ENCODE assay signal across 9 mouse cellular contexts in genomic region chr2:154173313-154173712, GRCm38 (mm10). TPM values are rescaled to one million over a fixed set of nuclear protein-coding genes. Genes with fewer than 3 reads are reported as not detected.
DNase-seq lines count a peak whose midpoint lies in the region; ATAC-seq and TF ChIP-seq lines count a peak whose summit lies in the region.
"Had no signal": no experiment of that assay in that cellular context is flagged by ENCODE, and none has a peak within 500 bp of the region (broad histone marks: within the 10 kb centered on the region; RNA-seq: fewer than 3 reads in every experiment).

No protein-coding gene starts in this region.

- 52% methylated on average over 1 of the region's 1 CpGs for WGBS in cerebellum, adult 2 months

- H3K4me1 ChIP-seq in cerebellum, adult 2 months (ENCODE audit: control insufficient read depth, insufficient read depth, low read length), result no peaks in the 10 kb centered on the region
- H3K4me1 ChIP-seq: limb, embryonic 12.5 days had no signal

- peak; percentile 19; the same call in 1 of the 2 replicates for TF ChIP-seq CTCF in cerebellum, adult 2 months (IDR thresholded peaks at IDR 0.05; ENCODE audit: borderline replicate concordance, insufficient read depth, low read depth, low read length)

- DNase-seq in cerebellum, adult 2 months, result no peak
- DNase-seq in kidney, postnatal 10 days, result peak; percentile 58
- DNase-seq in kidney, adult 8-10 months, result no peak
- peak; percentile 28 for DNase-seq in ZHBTc4 (ENCODE audit: low read depth, low spot score)
- peak; percentile 57 to 62 for DNase-seq in kidney, postnatal 4 days
- peak; percentile 8 for DNase-seq in naive thymus-derived CD4-positive, alpha-beta T cell, adult 2 months (ENCODE audit: low read depth)
- DNase-seq in yolk sac, embryonic 10.5 days (ENCODE audit: low spot score), result no peak

- no peaks in the 10 kb centered on the region; the same call in 1 of the 2 replicates for H3K27me3 ChIP-seq in cerebellum, adult 2 months (ENCODE audit: control insufficient read depth, insufficient read depth, low read length)
- H3K27me3 ChIP-seq: limb, embryonic 12.5 days had no signal

- ATAC-seq in cerebellum, adult (ENCODE audit: insufficient number of reproducible peaks, low FRiP score, low TSS enrichment), result no peak

- TF ChIP-seq POLR2A in cerebellum, adult 2 months (IDR thresholded peaks at IDR 0.05; ENCODE audit: borderline replicate concordance, insufficient read depth, low read length), result no peak

- no peak overlapping the region for H3K4me3 ChIP-seq in cerebellum, adult 2 months (replicated peaks; ENCODE audit: insufficient read depth, low read depth, low read length)
- H3K4me3 ChIP-seq: limb, embryonic 12.5 days had no signal

- H3K27ac ChIP-seq in cerebellum, adult 2 months (ENCODE audit: insufficient read depth, low read length), result no peak overlapping the region
- H3K27ac ChIP-seq: limb, embryonic 12.5 days had no signal

RNA-seq across cellular contexts. Expression of gene Bpifa5, which starts 10.9 kb away (rescaled TPM):
- 0.88 and 0.90 TPM in 2 replicates for polyA plus RNA-seq in cerebellum, adult 2 months (2012; rRNA removed)
- polyA plus RNA-seq: limb, embryonic 12.5 days had no signal

RNA-seq across cellular contexts. Expression of gene Bpifb1, which starts 17.3 kb away (rescaled TPM):
- polyA plus RNA-seq in cerebellum, adult 2 months (2012; rRNA removed), result not detected in 2 replicates
- polyA plus RNA-seq: limb, embryonic 12.5 days had no signal

RNA-seq across cellular contexts. Expression of gene Bpifa1, which starts 30.6 kb away (rescaled TPM):
- polyA plus RNA-seq in cerebellum, adult 2 months (2012; rRNA removed), result not detected in 2 replicates
- polyA plus RNA-seq: limb, embryonic 12.5 days had no signal

RNA-seq across cellular contexts. Expression of gene Bpifa3, which starts 43.2 kb away (rescaled TPM):
- polyA plus RNA-seq in cerebellum, adult 2 months (2012; rRNA removed), result not detected in 2 replicates
- polyA plus RNA-seq: limb, embryonic 12.5 days had no signal

RNA-seq across cellular contexts. Expression of gene Bpifb5, which starts 50.2 kb away (rescaled TPM):
- 0.08 and 0.21 TPM in 2 replicates for polyA plus RNA-seq in cerebellum, adult 2 months (2012; rRNA removed)
- polyA plus RNA-seq: limb, embryonic 12.5 days had no signal

Comparison
In these comparisons a context has a peak if more than half of its experiments do, and no peak if none do; other contexts are left out.
1. DNase-seq: peak in kidney, postnatal 10 days (single experiment), ZHBTc4 (single experiment), kidney, postnatal 4 days (2 of 2) and naive thymus-derived CD4-positive, alpha-beta T cell, adult 2 months (single experiment); none in cerebellum, adult 2 months (0 of 2), kidney, adult 8-10 months (0 of 2) and yolk sac, embryonic 10.5 days (single experiment).